Mouse (Mus musculus) liver, embryonic 12.5 days (tissue): ENCODE data around the gene Myo1d. TPM values are rescaled to one million over a fixed set of nuclear protein-coding genes. Genes with fewer than 3 reads are reported as not detected.
A peak's percentile ranks its signal among the peaks of the same experiment; 100 is the strongest.

Experiments
- ATAC-seq: fragments of 200-750 bp; cut with Nextera tagmentation; 2 replicates; pipeline ENCODE4 v1.8.0; 2017; ENCODE audit warnings: moderate number of reproducible peaks, mild to moderate bottlenecking, moderate library complexity
- H3K27ac ChIP-seq: fragments of 300-500 bp; sonication (generic); 2 replicates; pipeline ENCODE4 v1.5.1; 2016; ENCODE audit warnings: mild to moderate bottlenecking
- H3K27me3 ChIP-seq: fragments of 300-500 bp; sonication (generic); replicated peaks from 2 replicates; pipeline ENCODE4 v1.6.1; 2016; ENCODE audit warnings: mild to moderate bottlenecking, moderate library complexity
- H3K36me3 ChIP-seq: fragments of 300-500 bp; sonication (generic); 2 replicates; pipeline ENCODE4 v1.6.1; 2016; ENCODE audit warnings: mild to moderate bottlenecking, moderate library complexity
- H3K4me1 ChIP-seq: fragments of 300-500 bp; sonication (generic); 2 replicates; pipeline ENCODE4 v1.6.1; 2016
- H3K4me2 ChIP-seq: fragments of 300-500 bp; sonication (generic); 2 replicates; pipeline ENCODE4 v1.6.1; 2016; ENCODE audit warnings: mild to moderate bottlenecking, moderate library complexity
- H3K4me3 ChIP-seq: fragments of 300-500 bp; sonication (generic); 2 replicates; pipeline ENCODE4 v1.5.1; 2016; ENCODE audit warnings: mild to moderate bottlenecking, moderate library complexity
- H3K9ac ChIP-seq: fragments of 300-500 bp; sonication (generic); 2 replicates; pipeline ENCODE4 v1.6.1; 2016; ENCODE audit warnings: mild to moderate bottlenecking, moderate library complexity
- H3K9me3 ChIP-seq: fragments of 300-500 bp; sonication (generic); replicated peaks from 2 replicates; pipeline ENCODE4 v1.6.1; 2016; ENCODE audit warnings: mild to moderate bottlenecking, moderate library complexity
- WGBS: fragments of 180-500 bp; shearing (Covaris S2); methylation state at CpG from one replicate; pipeline ENCODE4 v1.1.7; 2016; ENCODE audit not compliant: insufficient replicate concordance; 5-methylcytosine and 5-hydroxymethylcytosine counted together
- polyA plus RNA-seq: library from polyadenylated mRNA; unstranded; fragments of >200 nt; fragmentation: Nextera tagmentation; extraction: Ambion mirVana; gene quantifications from 2 replicates; pipeline ENCODE4 v1.2.1, GENCODE M21; 2016

Gene Myo1d
- 6.5 and 6.9 TPM in 2 replicates for polyA plus RNA-seq

- under 1% methylated on average over 76 of the region's 87 CpGs for WGBS
- H3K4me2 ChIP-seq, result peak within 1 kb of the TSS; percentile 98
- peak; percentile 87 for ATAC-seq
- peak within 1 kb of the TSS; percentile 82 for H3K4me3 ChIP-seq
- H3K9ac ChIP-seq, result peak within 1 kb of the TSS; percentile 91
- peaks cover 13% of the 10 kb centered on the region for H3K27me3 ChIP-seq
- H3K9me3 ChIP-seq, result no peaks in the 10 kb centered on the region
- peaks cover 47% of the 10 kb centered on the region for H3K4me1 ChIP-seq
- H3K36me3 ChIP-seq, result no peaks in the 10 kb centered on the region
- peak within 1 kb of the TSS; percentile 90 for H3K27ac ChIP-seq
Measured at GRCm38 (mm10) chr11:80779527-80780344, at the start of gene Myo1d. TSS of gene Myo1d (minus strand) at chr11:80780025.

- no peak for ATAC-seq
- no peaks in the 10 kb centered on the region for H3K36me3 ChIP-seq
- H3K4me1 ChIP-seq, result peaks cover 23% of the 10 kb centered on the region
- no peaks in the 10 kb centered on the region for H3K9me3 ChIP-seq
- H3K27me3 ChIP-seq, result 0 out of 2 replicates have a peak, but pooled peaks cover 4% of the 10 kb centered on the region
- 45% methylated on average over 9 of the region's 9 CpGs for WGBS
- H3K27ac ChIP-seq, result no peak overlapping the region
- peak overlapping the region; percentile 52 for H3K4me2 ChIP-seq
- no peak overlapping the region for H3K9ac ChIP-seq
- H3K4me3 ChIP-seq, result 0 out of 2 replicates have a peak overlapping the region, but pooled peaks have one; percentile 16
Measured at GRCm38 (mm10) chr11:80821794-80822193, 42.0 kb upstream of the Myo1d start.

- 0 out of 2 replicates have a peak overlapping the region, but pooled peaks have one; percentile 16 for H3K4me3 ChIP-seq
- no peak overlapping the region for H3K9ac ChIP-seq
- no peak overlapping the region for H3K27ac ChIP-seq
- H3K4me1 ChIP-seq, result peaks cover 23% of the 10 kb centered on the region
- peak overlapping the region; percentile 52 for H3K4me2 ChIP-seq
- H3K36me3 ChIP-seq, result no peaks in the 10 kb centered on the region
- H3K9me3 ChIP-seq, result no peaks in the 10 kb centered on the region
- 0 out of 2 replicates have a peak, but pooled peaks cover 4% of the 10 kb centered on the region for H3K27me3 ChIP-seq
- peak; percentile 45; the same call in 1 of the 2 replicates for ATAC-seq
- 14% methylated on average over 14 of the region's 14 CpGs for WGBS
Measured at GRCm38 (mm10) chr11:80821296-80821695, 41.5 kb upstream of the Myo1d start.

- ATAC-seq, result no peak
- H3K36me3 ChIP-seq, result no peaks in the 10 kb centered on the region
- H3K4me2 ChIP-seq, result no peak overlapping the region
- no peak overlapping the region for H3K9ac ChIP-seq
- 0 out of 2 replicates have a peak, but pooled peaks cover 4% of the 10 kb centered on the region for H3K27me3 ChIP-seq
- H3K27ac ChIP-seq, result no peak overlapping the region
- H3K4me1 ChIP-seq, result peaks cover 23% of the 10 kb centered on the region
- no peak overlapping the region for H3K4me3 ChIP-seq
- H3K9me3 ChIP-seq, result no peaks in the 10 kb centered on the region
- 71% methylated on average over 3 of the region's 3 CpGs for WGBS
Measured at GRCm38 (mm10) chr11:80820085-80820484, 40.3 kb upstream of the Myo1d start.

GRCm38 (mm10) chr11:80818060-80818697 is 38.4 kb upstream of the Myo1d start:
- Histone ChIP-seq H3K9ac (0 out of 2 replicates have a peak overlapping the region, but pooled peaks have one; percentile 9), H3K27ac (no peak overlapping the region), H3K9me3 (no peaks in the 10 kb centered on the region), H3K4me1 (peaks cover 23% of the 10 kb centered on the region), H3K4me2 (peak overlapping the region; percentile 48), H3K4me3 (no peak overlapping the region), H3K27me3 (peaks cover 4% of the 10 kb centered on the region; the same call in 1 of the 2 replicates), H3K36me3 (no peaks in the 10 kb centered on the region; the same call in 1 of the 2 replicates)
- ATAC-seq, result peak; percentile 64
- 34% methylated on average over 11 of the region's 11 CpGs for WGBS

GRCm38 (mm10) chr11:80815354-80815753 is 35.5 kb upstream of the Myo1d start:
- Histone ChIP-seq H3K4me1 (peaks cover 12% of the 10 kb centered on the region), H3K9me3 (no peaks in the 10 kb centered on the region), H3K27me3 (peaks cover 28% of the 10 kb centered on the region), H3K36me3 (no peaks in the 10 kb centered on the region; the same call in 1 of the 2 replicates), H3K9ac (no peak overlapping the region), H3K4me2 (no peak overlapping the region), H3K27ac (no peak overlapping the region), H3K4me3 (no peak overlapping the region)
- no peak for ATAC-seq
- WGBS, result 68% methylated on average over 7 of the region's 7 CpGs

- WGBS, result 28% methylated on average over 5 of the region's 5 CpGs
- H3K9ac ChIP-seq, result no peak overlapping the region
Measured at GRCm38 (mm10) chr11:80811156-80811555, 31.3 kb upstream of the Myo1d start.

GRCm38 (mm10) chr11:80809993-80810821 is 30.4 kb upstream of the Myo1d start, which contains the start of gene Tmem98:
TSS of gene Tmem98 (plus strand) at chr11:80810175.
- no peaks in the 10 kb centered on the region for H3K9me3 ChIP-seq
- H3K27ac ChIP-seq, result peak within 1 kb of the TSS; percentile 17
- peak within 1 kb of the TSS; percentile 57 for H3K4me3 ChIP-seq
- H3K9ac ChIP-seq, result peak within 1 kb of the TSS; percentile 69
- peaks cover 51% of the 10 kb centered on the region for H3K27me3 ChIP-seq
- 3% methylated on average over 43 of the region's 54 CpGs for WGBS
- no peaks in the 10 kb centered on the region; the same call in 1 of the 2 replicates for H3K36me3 ChIP-seq
- ATAC-seq, result peak; percentile 63
- H3K4me2 ChIP-seq, result peak within 1 kb of the TSS; percentile 72
- peaks cover 20% of the 10 kb centered on the region; the same call in 1 of the 2 replicates for H3K4me1 ChIP-seq

More at GRCm38 (mm10) chr11:80811156-80811555, 31.3 kb upstream of the Myo1d start:
- Histone ChIP-seq H3K4me2 (peak overlapping the region; percentile 72), H3K9me3 (no peaks in the 10 kb centered on the region), H3K27ac (no peak overlapping the region), H3K4me1 (peaks cover 20% of the 10 kb centered on the region; the same call in 1 of the 2 replicates), H3K36me3 (no peaks in the 10 kb centered on the region; the same call in 1 of the 2 replicates), H3K27me3 (peaks cover 51% of the 10 kb centered on the region), H3K4me3 (peak overlapping the region; percentile 57)
- no peak for ATAC-seq

GRCm38 (mm10) chr11:80809666-80809992 is 29.8 kb upstream of the Myo1d start:
- peak overlapping the region; percentile 17; the same call in 1 of the 2 replicates for H3K27ac ChIP-seq

GRCm38 (mm10) chr11:80808551-80809070 is 28.8 kb upstream of the Myo1d start:
- WGBS, result 55% methylated on average over 6 of the region's 6 CpGs
- peak; percentile 35; the same call in 1 of the 2 replicates for ATAC-seq
- Histone ChIP-seq H3K27ac (no peak overlapping the region), H3K9ac (no peak overlapping the region), H3K4me2 (no peak overlapping the region), H3K36me3 (no peaks in the 10 kb centered on the region), H3K4me1 (peaks cover 20% of the 10 kb centered on the region; the same call in 1 of the 2 replicates), H3K9me3 (0 out of 2 replicates have a peak, but pooled peaks cover 3% of the 10 kb centered on the region), H3K27me3 (peaks cover 51% of the 10 kb centered on the region), H3K4me3 (no peak overlapping the region)

More at GRCm38 (mm10) chr11:80809666-80809992, 29.8 kb upstream of the Myo1d start:
- Histone ChIP-seq H3K27me3 (peaks cover 51% of the 10 kb centered on the region), H3K36me3 (no peaks in the 10 kb centered on the region; the same call in 1 of the 2 replicates), H3K9me3 (0 out of 2 replicates have a peak, but pooled peaks cover 3% of the 10 kb centered on the region), H3K4me2 (peak overlapping the region; percentile 72), H3K4me1 (peaks cover 20% of the 10 kb centered on the region; the same call in 1 of the 2 replicates), H3K4me3 (peak overlapping the region; percentile 57), H3K9ac (peak overlapping the region; percentile 69; the same call in 1 of the 2 replicates)
- WGBS, result 61% methylated on average over 5 of the region's 6 CpGs
- ATAC-seq, result no peak
